Mouse (Mus musculus) lung, postnatal 0 days (tissue): ENCODE measurements around the gene Arhgap8.

Experiments
- CTCF ChIP-seq: IDR thresholded peaks from 2 replicates; pipeline ENCODE4 v1.5.1; 2016; ENCODE audit warnings: antibody characterized with exemption, mild to moderate bottlenecking
- EP300 ChIP-seq: IDR thresholded peaks from 2 replicates; pipeline ENCODE4 v1.6.1; 2016; ENCODE audit warnings: antibody characterized with exemption, mild to moderate bottlenecking, control low read depth

DNA sequence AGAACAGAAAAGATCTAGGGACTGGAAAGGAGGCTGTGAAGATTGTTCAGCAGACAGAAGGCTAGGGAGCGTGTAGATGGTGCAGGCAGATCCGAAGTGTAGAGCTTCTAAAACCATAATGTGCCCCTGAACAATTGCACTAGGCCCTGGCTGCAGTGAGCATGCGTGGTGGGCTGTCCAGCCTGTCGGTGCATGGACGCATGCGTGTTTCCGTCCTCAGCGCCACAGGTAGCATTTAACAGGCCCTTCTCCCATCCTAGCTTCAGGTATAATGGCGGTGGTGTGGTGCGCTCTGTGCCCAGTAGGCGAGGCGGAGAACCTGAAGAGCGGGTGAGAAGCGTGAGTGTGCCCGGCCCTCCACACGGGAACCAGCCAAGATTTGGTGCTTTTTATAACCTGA, 65.0 kb downstream of the Arhgap8 start:
- TF ChIP-seq CTCF (no peak), EP300 (no peak)
